Mouse (Mus musculus) thymus, adult 2 months (tissue): Measurements from ENCODE around the gene Tmem100. TPM values are rescaled to one million over a fixed set of nuclear protein-coding genes. Genes with fewer than 3 reads are reported as not detected.
A peak's percentile ranks its signal among the peaks of the same experiment; 100 is the strongest.

ENCODE experiments used
- DNase-seq: peaks from one replicate; pipeline ENCODE4 v3.0.0; 2021
- H3K27ac ChIP-seq: fragments of 200-500 bp; 2 replicates; pipeline ENCODE4 v1.5.1; 2012; ENCODE audit warnings: low read length, control low read depth; ENCODE audit not compliant: control insufficient read depth, insufficient read depth
- H3K27me3 ChIP-seq: fragments of 200-500 bp; 2 replicates; pipeline ENCODE4 v1.6.1; 2012; ENCODE audit warnings: mild to moderate bottlenecking, low read length, moderate library complexity, mixed read lengths; ENCODE audit not compliant: control insufficient read depth, insufficient read depth
- H3K36me3 ChIP-seq: fragments of 200-500 bp; 2 replicates; pipeline ENCODE4 v1.6.1; 2012; ENCODE audit warnings: mild to moderate bottlenecking, low read length, moderate library complexity; ENCODE audit not compliant: control insufficient read depth, insufficient read depth
- H3K4me1 ChIP-seq: fragments of 200-500 bp; replicated peaks from 2 replicates; pipeline ENCODE4 v1.6.1; 2012; ENCODE audit warnings: low read length; ENCODE audit not compliant: control insufficient read depth, insufficient read depth
- H3K4me3 ChIP-seq: fragments of 200-500 bp; 2 replicates; pipeline ENCODE4 v1.5.1; 2012; ENCODE audit warnings: mild to moderate bottlenecking, low read length, control low read depth, moderate library complexity; ENCODE audit not compliant: control insufficient read depth, insufficient read depth
- CTCF ChIP-seq: fragments of 200-500 bp; IDR thresholded peaks from 2 replicates; pipeline ENCODE4 v1.5.1; 2012; ENCODE audit warnings: mild to moderate bottlenecking, control low read depth, low read length, moderate library complexity, borderline replicate concordance; ENCODE audit not compliant: control insufficient read depth, poor library complexity, insufficient read depth; ENCODE audit errors: extremely low read depth
- POLR2A ChIP-seq: fragments of 200-500 bp; IDR thresholded peaks from 2 replicates; pipeline ENCODE4 v1.6.1; 2012; ENCODE audit warnings: mild to moderate bottlenecking, low read length, control low read depth, moderate library complexity; ENCODE audit not compliant: control insufficient read depth, poor library complexity, insufficient read depth; ENCODE audit errors: extremely low read depth
- WGBS: fragments of 180-500 bp; shearing (Covaris S2); methylation state at CpG from one replicate; pipeline ENCODE4 v1.1.7; 2018; 5-methylcytosine and 5-hydroxymethylcytosine counted together
- polyA plus RNA-seq: library from polyadenylated mRNA; depleted of rRNA; stranded (reverse); fragments of >200 nt; gene quantifications from 2 replicates; pipeline ENCODE4 v1.2.3, GENCODE M21; 2012

Tmem100 gene
- polyA plus RNA-seq, 1 experiment = 1.6 TPM

DNA sequence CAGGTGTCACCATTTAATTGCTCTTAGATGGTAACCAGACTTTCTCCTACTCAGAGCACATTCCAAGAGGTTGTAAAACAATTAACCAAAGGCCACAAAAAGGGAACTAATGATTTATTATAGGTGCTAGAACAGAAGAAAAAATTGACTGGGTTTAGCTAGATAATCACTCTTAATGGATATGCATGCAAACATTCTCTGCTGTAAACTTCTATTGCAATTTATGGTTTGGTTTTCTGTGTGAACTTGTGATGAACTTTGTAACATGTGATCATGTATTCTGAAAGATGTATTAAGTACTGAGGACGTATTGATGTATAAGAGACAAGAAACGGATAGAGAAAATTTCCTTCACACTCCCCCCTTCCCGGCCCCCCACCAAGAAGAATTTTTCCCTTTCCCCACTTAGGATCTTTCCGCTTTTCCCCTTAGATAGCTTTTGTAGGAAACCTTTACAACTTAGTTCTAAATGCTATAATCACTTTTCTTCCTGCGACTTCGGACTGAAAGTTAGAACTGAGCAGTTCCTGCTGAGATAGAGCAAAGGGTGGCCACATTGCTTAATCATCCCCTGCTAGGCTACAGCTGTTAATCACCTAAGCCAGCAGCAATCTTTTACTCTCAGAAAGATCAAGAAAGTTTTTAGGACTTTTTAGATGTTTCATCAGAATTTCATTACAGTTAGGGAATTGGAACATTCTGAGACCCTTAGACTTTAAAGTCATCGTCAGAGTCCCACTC, 22.2 kb upstream of the Tmem100 start:
- DNase-seq = no peak
- no peak for TF ChIP-seq POLR2A
- no peak for TF ChIP-seq CTCF
- Histone ChIP-seq H3K36me3 (no peaks in the 10 kb centered on the region), H3K27me3 (no peaks in the 10 kb centered on the region), H3K4me1 (no peaks in the 10 kb centered on the region), H3K27ac (no peak overlapping the region), H3K4me3 (no peak overlapping the region)
- 65% methylated on average over 7 of the region's 7 CpGs for WGBS

DNA sequence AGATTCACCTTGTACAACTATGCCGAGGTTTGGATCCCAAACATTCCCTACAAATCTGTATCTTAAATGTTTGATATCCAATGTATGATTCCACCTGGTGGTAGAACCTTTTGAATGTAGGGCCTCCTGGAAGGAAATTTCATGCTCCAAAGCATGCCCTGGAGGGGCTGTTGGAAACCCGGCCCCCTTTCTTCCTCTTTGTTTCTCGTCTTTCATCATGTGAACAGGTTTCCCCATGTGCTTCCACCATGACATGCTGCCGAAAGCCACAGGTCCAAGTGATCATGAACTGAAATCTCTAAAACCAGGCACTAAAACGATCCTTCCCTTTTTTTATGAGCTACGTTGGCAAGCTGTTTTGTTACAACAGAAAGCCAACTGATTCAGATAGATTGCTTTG, 16.5 kb upstream of the Tmem100 start:
- Histone ChIP-seq H3K36me3 (no peaks in the 10 kb centered on the region), H3K4me3 (no peak overlapping the region), H3K27ac (no peak overlapping the region), H3K27me3 (no peaks in the 10 kb centered on the region), H3K4me1 (no peaks in the 10 kb centered on the region)
- WGBS = 88% methylated on average over 6 of the region's 6 CpGs
- no peak for DNase-seq
- TF ChIP-seq CTCF (no peak), POLR2A (no peak)

DNA sequence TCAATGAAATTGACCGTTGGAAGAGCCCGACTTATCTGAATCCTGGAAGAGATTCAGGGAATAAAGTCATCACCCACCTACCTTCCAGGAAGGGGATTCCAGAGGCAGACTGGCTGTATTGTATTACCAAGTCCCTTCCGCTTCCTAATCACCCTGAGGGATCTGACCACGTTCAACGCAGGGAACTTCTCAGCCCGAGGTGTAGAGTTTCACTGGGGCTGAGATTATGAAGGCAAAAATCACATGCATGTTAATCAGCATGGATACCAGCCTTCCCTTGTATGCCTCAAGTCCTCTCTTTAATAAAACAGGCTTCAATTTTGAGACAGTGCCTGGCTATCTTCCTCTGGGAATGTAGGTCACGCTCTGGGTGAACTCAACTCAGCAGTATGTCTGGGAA, 14.9 kb upstream of the Tmem100 start:
- WGBS = 77% methylated on average over 7 of the region's 7 CpGs
- no peaks in the 10 kb centered on the region for H3K36me3 ChIP-seq
- H3K27me3 ChIP-seq = no peaks in the 10 kb centered on the region
- no peak overlapping the region for H3K27ac ChIP-seq
- no peaks in the 10 kb centered on the region for H3K4me1 ChIP-seq
- no peak for DNase-seq
- no peak overlapping the region for H3K4me3 ChIP-seq
- TF ChIP-seq POLR2A = no peak
- no peak for TF ChIP-seq CTCF

DNA sequence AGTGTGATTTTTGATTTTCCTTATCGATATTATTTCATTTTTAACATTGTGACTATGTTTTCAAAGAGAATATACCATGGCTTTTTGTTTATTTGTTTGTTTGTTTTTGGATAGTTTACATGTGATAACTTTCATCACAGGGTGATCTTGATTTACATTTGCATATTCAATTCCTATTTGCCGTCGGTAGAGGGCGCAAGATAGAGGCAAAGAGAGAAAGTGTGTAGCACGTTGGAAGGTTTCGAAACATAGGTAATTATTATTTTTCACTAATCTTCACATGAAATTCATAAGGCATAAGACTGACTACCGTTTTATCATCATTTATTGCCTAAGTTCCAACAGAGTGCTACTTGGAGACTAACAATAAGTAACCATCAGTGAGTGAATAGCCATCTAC, 11.0 kb upstream of the Tmem100 start:
- no peak overlapping the region for H3K27ac ChIP-seq
- no peak for TF ChIP-seq CTCF
- TF ChIP-seq POLR2A = no peak
- H3K36me3 ChIP-seq = no peaks in the 10 kb centered on the region
- peak; percentile 13 for DNase-seq
- H3K27me3 ChIP-seq = no peaks in the 10 kb centered on the region
- H3K4me3 ChIP-seq = no peak overlapping the region
- 17% methylated on average over 7 of the region's 7 CpGs for WGBS
- no peaks in the 10 kb centered on the region for H3K4me1 ChIP-seq

DNA sequence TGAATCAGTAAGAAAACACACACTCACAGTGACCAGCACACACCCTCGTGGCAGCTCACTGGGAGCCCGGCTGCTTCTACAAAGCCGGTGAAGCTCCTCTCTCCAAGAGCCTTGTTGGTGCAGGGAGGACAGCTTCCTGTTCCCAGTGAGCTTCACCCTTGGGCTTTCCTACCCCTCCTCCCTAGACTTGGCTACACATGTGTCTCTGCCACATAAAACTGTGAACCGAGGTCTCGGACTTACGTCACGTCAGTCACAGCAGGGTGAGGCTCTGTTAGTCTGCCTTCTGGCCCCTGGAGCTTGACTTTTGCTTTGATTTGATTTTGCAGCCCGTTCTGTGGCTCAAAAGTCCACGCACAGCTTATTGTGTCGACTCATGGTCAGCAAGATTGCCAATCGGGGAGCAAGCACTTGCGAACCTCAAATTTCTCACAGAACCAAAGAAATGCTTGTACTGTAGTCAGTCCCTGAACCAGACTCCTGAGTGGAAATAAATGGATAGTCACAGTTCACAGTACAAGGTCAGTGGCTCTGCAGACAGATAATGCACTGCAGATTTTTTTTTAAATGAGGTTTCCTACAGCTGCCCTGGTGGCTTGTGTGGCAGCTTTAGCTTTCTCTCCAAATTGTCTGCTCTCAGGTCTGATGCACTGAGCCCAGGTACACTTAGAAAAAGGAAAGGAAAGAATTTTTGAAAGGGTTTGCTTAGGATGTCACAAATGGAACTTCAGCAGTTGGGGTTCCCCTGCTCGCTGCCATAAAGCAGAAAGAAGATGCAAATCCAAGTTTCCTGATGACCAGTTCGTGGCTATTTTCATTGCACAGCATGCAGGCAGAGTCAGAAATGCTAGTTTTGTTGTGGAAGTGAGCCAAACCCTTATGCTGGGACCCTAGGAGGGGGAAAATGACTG, 4.0 kb upstream of the Tmem100 start:
- TF ChIP-seq POLR2A (no peak), CTCF (no peak)
- Histone ChIP-seq H3K27me3 (peaks cover 2% of the 10 kb centered on the region; the same call in 1 of the 2 replicates), H3K4me3 (no peak overlapping the region), H3K4me1 (peaks cover 7% of the 10 kb centered on the region), H3K36me3 (no peaks in the 10 kb centered on the region), H3K27ac (no peak overlapping the region)
- DNase-seq = no peak
- whole genome bisulfite sequencing = 80% methylated on average over 14 of the region's 14 CpGs

DNA sequence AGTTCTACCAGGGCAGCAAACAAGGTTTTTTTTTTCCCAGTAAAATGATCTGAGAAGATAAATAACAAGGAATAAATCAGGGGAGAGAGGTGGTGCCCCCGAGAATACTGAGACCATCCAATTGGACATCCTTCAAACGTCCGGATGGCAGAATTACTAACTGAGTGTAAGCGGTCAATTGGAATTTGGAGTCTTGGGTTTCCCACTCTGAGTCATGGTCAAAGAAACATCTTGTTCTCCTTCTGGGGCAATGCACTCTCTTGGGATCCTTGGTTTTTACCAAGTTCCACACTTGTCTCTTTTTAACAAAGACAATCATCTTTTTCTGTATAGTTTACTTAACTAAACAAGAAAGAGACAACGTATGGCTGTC, 3.4 kb upstream of the Tmem100 start:
- TF ChIP-seq CTCF (no peak), POLR2A (no peak)
- WGBS = 86% methylated on average over 5 of the region's 5 CpGs
- DNase-seq = no peak

More for the DNA sequence above, 3.4 kb upstream of the Tmem100 start:
- peaks cover 2% of the 10 kb centered on the region; the same call in 1 of the 2 replicates for H3K27me3 ChIP-seq
- H3K27ac ChIP-seq = no peak overlapping the region
- peaks cover 7% of the 10 kb centered on the region for H3K4me1 ChIP-seq
- H3K4me3 ChIP-seq = no peak overlapping the region
- H3K36me3 ChIP-seq = no peaks in the 10 kb centered on the region
